Mouse (Mus musculus): ENCODE data around the gene Cyfip2. TPM values are rescaled to one million over a fixed set of nuclear protein-coding genes. Genes with fewer than 3 reads are reported as not detected.

Gene Cyfip2
- 31.3 and 37.5 TPM in 2 replicates for polyA plus RNA-seq (2012)

GRCm38 (mm10) chr11:46312523-46313035 lies at the start of gene Cyfip2:
Gene Cyfip2, minus strand, starts transcription at chr11:46312859.

GRCm38 (mm10) chr11:46235334-46235733 lies 77.3 kb downstream of the Cyfip2 start, which contains the start of gene Fndc9:
Gene Fndc9, plus strand, starts transcription at chr11:46235531.

GRCm38 (mm10) chr11:46165866-46166585 lies 146.6 kb downstream of the Cyfip2 start, which contains the start of gene Nipal4:
Gene Nipal4, minus strand, starts transcription at chr11:46166508.

Other genes with a start within 250 kb of the Cyfip2 start
- gene Nipal4, start 146.4 kb downstream of the Cyfip2 start, polyA plus RNA-seq (2012) = not detected in 2 replicates
- not detected in 2 replicates for gene Fndc9, start 77.3 kb downstream of the Cyfip2 start, polyA plus RNA-seq (2012)
- 0.31 and 0.50 TPM in 2 replicates for gene Itk, start 76.7 kb upstream of the Cyfip2 start, polyA plus RNA-seq (2012)
- 0.08 and 0.09 TPM in 2 replicates for gene Fam71b, start 83.7 kb upstream of the Cyfip2 start, polyA plus RNA-seq (2012)
- 96.9 and 110 TPM in 2 replicates for gene Med7, start 124.1 kb upstream of the Cyfip2 start, polyA plus RNA-seq (2012)
- gene Havcr2, start 142.1 kb upstream of the Cyfip2 start, polyA plus RNA-seq (2012) = 0.12 and 0.13 TPM in 2 replicates
- gene Gm12169, start 211.4 kb upstream of the Cyfip2 start, polyA plus RNA-seq (2012) = not detected in 2 replicates